In the genomic region with DNA sequence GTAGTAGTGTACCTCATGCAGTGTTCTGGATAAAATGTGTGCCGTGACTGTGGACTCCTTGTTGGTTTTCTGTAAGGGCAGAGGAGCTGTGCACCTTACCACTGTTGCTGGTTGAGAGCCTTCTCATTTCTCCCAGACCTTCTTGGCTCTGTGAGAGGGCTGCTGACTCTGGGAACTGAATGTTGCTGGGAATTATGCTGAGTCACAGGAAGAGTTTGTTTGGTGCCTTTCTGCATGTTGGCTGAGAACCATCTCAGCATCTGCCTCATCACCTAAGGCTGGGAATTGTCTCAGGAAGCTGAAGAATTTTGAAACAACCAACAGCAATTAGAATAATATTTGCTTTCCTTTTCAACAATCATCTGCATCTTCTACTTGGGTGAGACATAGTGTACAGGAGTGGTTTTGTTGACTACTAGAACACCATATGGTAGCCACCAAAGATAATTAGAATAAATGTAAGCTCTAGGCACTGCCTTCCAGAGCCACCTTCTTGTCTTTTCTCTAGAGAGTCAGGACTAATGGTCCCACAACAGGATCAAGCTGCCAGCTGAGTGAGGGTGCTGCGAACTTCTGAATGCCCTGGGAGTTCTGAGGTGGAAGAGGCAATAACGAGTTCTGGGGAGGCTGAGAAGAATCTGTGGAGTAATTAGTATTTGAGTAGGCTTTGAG, we compare ENCODE assay signal across 14 mouse cellular contexts. TPM values are rescaled to one million over a fixed set of nuclear protein-coding genes. Genes with fewer than 3 reads are reported as not detected.
DNase-seq lines count a peak whose midpoint lies in the region; TF ChIP-seq lines count a peak whose summit lies in the region.
"Had no signal": no experiment of that assay in that cellular context is flagged by ENCODE, and none has a peak within 500 bp of the region (broad histone marks: within the 10 kb centered on the region; RNA-seq: fewer than 3 reads in every experiment).

No protein-coding gene starts in this region.

- no peak overlapping the region for H3K27ac ChIP-seq in kidney, adult 2 months (ENCODE audit: insufficient read depth, low read depth, low read length)
- H3K27ac ChIP-seq: forebrain, embryonic 10.5 days; limb, embryonic 12.5 days; lung, embryonic 15.5 days; midbrain, embryonic 12.5 days had no signal

- H3K27me3 ChIP-seq in kidney, adult 2 months (replicated peaks; ENCODE audit: control insufficient read depth, insufficient read depth, low read length), result no peaks in the 10 kb centered on the region
- H3K27me3 ChIP-seq: limb, embryonic 12.5 days; lung, embryonic 15.5 days; midbrain, embryonic 12.5 days had no signal

- no peak overlapping the region for H3K4me3 ChIP-seq in kidney, adult 2 months (ENCODE audit: insufficient read depth, low read depth, low read length)
- H3K4me3 ChIP-seq: forebrain, embryonic 10.5 days; limb, embryonic 12.5 days; lung, embryonic 15.5 days; midbrain, embryonic 12.5 days had no signal

- H3K36me3 ChIP-seq in kidney, adult 2 months (ENCODE audit: control insufficient read depth, insufficient read depth, low read length), result no peaks in the 10 kb centered on the region
- H3K36me3 ChIP-seq: forebrain, embryonic 10.5 days; limb, embryonic 12.5 days; lung, embryonic 15.5 days; midbrain, embryonic 12.5 days had no signal

- no peaks in the 10 kb centered on the region; the same call in 1 of the 2 replicates for H3K4me1 ChIP-seq in kidney, adult 2 months (ENCODE audit: control insufficient read depth, insufficient read depth, low read length)

- 80% methylated on average over 3 of the region's 3 CpGs for WGBS in kidney, adult 2 months

- no peak for TF ChIP-seq POLR2A in kidney, adult 2 months (IDR thresholded peaks at IDR 0.05; ENCODE audit: low read depth, low read length)

- no peak for TF ChIP-seq CTCF in kidney, adult 2 months (conservative IDR thresholded peaks at IDR 0.05; ENCODE audit: insufficient read depth, insufficient read length, low read depth, low read length)

- DNase-seq in adrenal gland, adult (ENCODE audit: inconsistent age in 2 of 2, low spot score in 1 of 2), result peak; percentile 13 to 41
- no peak for DNase-seq in adrenal gland, postnatal 4 days (ENCODE audit: low spot score in 2 of 2)
- peak; percentile 34 for DNase-seq in kidney, adult 2 months
- DNase-seq in kidney, adult 18-20 months, result no peak
- DNase-seq in 3134 (ENCODE audit: extremely low read depth, insufficient read length, low spot score), result peak; percentile 15
- DNase-seq in brain, adult 2 months (ENCODE audit: low read depth, low spot score), result peak; percentile 87
- DNase-seq in embryo, embryonic 11 days, result no peak
- DNase-seq in cerebellum, adult 11-12 months, result no peak
- DNase-seq: adrenal gland, postnatal 10 days; kidney, postnatal 10 days had no signal

RNA-seq across cellular contexts. Expression of gene Nup93, which starts 48.4 kb away (rescaled TPM):
- 10 to 100 TPM; 33.3 to 33.8 TPM for total RNA-seq in adrenal gland, postnatal 4 days (2021)
- 11.2 and 11.9 TPM in 2 replicates for polyA plus RNA-seq in kidney, adult 2 months (2012; rRNA removed)

Comparison
In these comparisons a context has a peak if more than half of its experiments do, and no peak if none do; other contexts are left out.
1. DNase-seq: peak in adrenal gland, adult (2 of 2), kidney, adult 2 months (single experiment), 3134 (single experiment) and brain, adult 2 months (single experiment); none in adrenal gland, postnatal 4 days (0 of 2), kidney, adult 18-20 months (single experiment), embryo, embryonic 11 days (single experiment) and cerebellum, adult 11-12 months (single experiment).